Comparison of ENCODE assay signal across 15 mouse cellular contexts in genomic region chr1:135475571-135475895, GRCm38 (mm10). TPM values are rescaled to one million over a fixed set of nuclear protein-coding genes. Genes with fewer than 3 reads are reported as not detected.
DNase-seq lines count a peak whose midpoint lies in the region; ATAC-seq and TF ChIP-seq lines count a peak whose summit lies in the region.
"Had no signal": no experiment of that assay in that cellular context is flagged by ENCODE, and none has a peak within 500 bp of the region (broad histone marks: within the 10 kb centered on the region; RNA-seq: fewer than 3 reads in every experiment).

No protein-coding gene starts in this region.

- TF ChIP-seq CTCF in stomach, postnatal 0 days (IDR thresholded peaks at IDR 0.05; ENCODE audit: low read depth), result no peak

- H3K4me1 ChIP-seq in forebrain, embryonic 14.5 days (ENCODE audit: control insufficient read depth, insufficient read depth, low read length), result no peaks in the 10 kb centered on the region
- 0 out of 2 replicates have a peak, but pooled peaks cover 4% of the 10 kb centered on the region for H3K4me1 ChIP-seq in forebrain, embryonic 11.5 days (replicated peaks; ENCODE audit: control insufficient read depth, insufficient read depth, low read length)
- H3K4me1 ChIP-seq in kidney, embryonic 16.5 days (ENCODE audit: insufficient read depth, low read length), result peaks cover 33% of the 10 kb centered on the region
- H3K4me1 ChIP-seq in stomach, embryonic 15.5 days, result peaks cover 8% of the 10 kb centered on the region; the same call in 1 of the 2 replicates
- no peaks in the 10 kb centered on the region for H3K4me1 ChIP-seq in stomach, postnatal 0 days (replicated peaks; ENCODE audit: control insufficient read depth, insufficient read depth)

- H3K36me3 ChIP-seq in forebrain, embryonic 14.5 days (ENCODE audit: control insufficient read depth, insufficient read depth, low read length), result peaks cover 24% of the 10 kb centered on the region
- H3K36me3 ChIP-seq in forebrain, embryonic 11.5 days (ENCODE audit: control insufficient read depth, insufficient read depth, low read length), result 0 out of 2 replicates have a peak, but pooled peaks cover 3% of the 10 kb centered on the region
- H3K36me3 ChIP-seq in kidney, embryonic 16.5 days (ENCODE audit: insufficient read depth, low read length), result peaks cover 13% of the 10 kb centered on the region
- H3K36me3 ChIP-seq in stomach, embryonic 15.5 days, result peaks cover 9% of the 10 kb centered on the region; the same call in 1 of the 2 replicates
- no peaks in the 10 kb centered on the region; the same call in 1 of the 2 replicates for H3K36me3 ChIP-seq in stomach, postnatal 0 days (ENCODE audit: control insufficient read depth, insufficient read depth, low read length)

- H3K27ac ChIP-seq in forebrain, embryonic 14.5 days (ENCODE audit: low read depth, low read length), result peak overlapping the region; percentile 33; the same call in 1 of the 2 replicates
- no peak overlapping the region for H3K27ac ChIP-seq in forebrain, embryonic 11.5 days (ENCODE audit: low read depth, low read length)
- H3K27ac ChIP-seq in kidney, embryonic 16.5 days (ENCODE audit: low read length), result peak overlapping the region; percentile 74
- peak overlapping the region; percentile 46 for H3K27ac ChIP-seq in stomach, embryonic 15.5 days
- no peak overlapping the region for H3K27ac ChIP-seq in stomach, postnatal 0 days (replicated peaks)
- H3K27ac ChIP-seq: heart, embryonic 15.5 days; left cerebral cortex, adult 2 months had no signal

- H3K27me3 ChIP-seq in forebrain, embryonic 14.5 days (replicated peaks; ENCODE audit: control insufficient read depth, insufficient read depth, low read length), result no peaks in the 10 kb centered on the region
- H3K27me3 ChIP-seq in forebrain, embryonic 11.5 days (ENCODE audit: control insufficient read depth, insufficient read depth, low read length), result no peaks in the 10 kb centered on the region
- H3K27me3 ChIP-seq in kidney, embryonic 16.5 days (ENCODE audit: insufficient read depth, low read length), result no peaks in the 10 kb centered on the region
- no peaks in the 10 kb centered on the region for H3K27me3 ChIP-seq in stomach, embryonic 15.5 days (replicated peaks)
- no peaks in the 10 kb centered on the region for H3K27me3 ChIP-seq in stomach, postnatal 0 days (ENCODE audit: control insufficient read depth, insufficient read depth, low read length)
- H3K27me3 ChIP-seq: heart, embryonic 15.5 days had no signal

- H3K9ac ChIP-seq in forebrain, embryonic 14.5 days (ENCODE audit: low read length), result no peak overlapping the region
- no peak overlapping the region for H3K9ac ChIP-seq in forebrain, embryonic 11.5 days (ENCODE audit: low read length)
- H3K9ac ChIP-seq in kidney, embryonic 16.5 days (replicated peaks; ENCODE audit: low read length), result no peak overlapping the region
- no peak overlapping the region for H3K9ac ChIP-seq in stomach, embryonic 15.5 days
- H3K9ac ChIP-seq in stomach, postnatal 0 days (ENCODE audit: low read length), result no peak overlapping the region
- H3K9ac ChIP-seq: heart, embryonic 15.5 days had no signal

- no peak overlapping the region for H3K4me3 ChIP-seq in forebrain, embryonic 14.5 days (ENCODE audit: low read depth, low read length)
- no peak overlapping the region for H3K4me3 ChIP-seq in forebrain, embryonic 11.5 days (ENCODE audit: low read depth, low read length)
- no peak overlapping the region for H3K4me3 ChIP-seq in kidney, embryonic 16.5 days (ENCODE audit: low read length)
- no peak overlapping the region for H3K4me3 ChIP-seq in stomach, embryonic 15.5 days (replicated peaks)
- H3K4me3 ChIP-seq in stomach, postnatal 0 days (ENCODE audit: low read depth, low read length), result no peak overlapping the region
- H3K4me3 ChIP-seq: heart, embryonic 15.5 days; left cerebral cortex, adult 2 months had no signal

- no peaks in the 10 kb centered on the region for H3K9me3 ChIP-seq in forebrain, embryonic 14.5 days (replicated peaks; ENCODE audit: control insufficient read depth, low read length)
- no peaks in the 10 kb centered on the region for H3K9me3 ChIP-seq in forebrain, embryonic 11.5 days (ENCODE audit: control insufficient read depth, low read length)
- no peaks in the 10 kb centered on the region for H3K9me3 ChIP-seq in kidney, embryonic 16.5 days (ENCODE audit: low read length)
- no peaks in the 10 kb centered on the region for H3K9me3 ChIP-seq in stomach, embryonic 15.5 days
- H3K9me3 ChIP-seq in stomach, postnatal 0 days (ENCODE audit: control insufficient read depth, low read length), result no peaks in the 10 kb centered on the region
- H3K9me3 ChIP-seq: heart, embryonic 15.5 days had no signal

- intact Hi-C loops in left cerebral cortex, postnatal 10 days (cut with DNase I), result no loop called here

- no peak overlapping the region for H3K4me2 ChIP-seq in forebrain, embryonic 14.5 days (ENCODE audit: low read length)
- no peak overlapping the region for H3K4me2 ChIP-seq in forebrain, embryonic 11.5 days (ENCODE audit: low read depth, low read length, severe bottlenecking)
- no peak overlapping the region for H3K4me2 ChIP-seq in kidney, embryonic 16.5 days (replicated peaks; ENCODE audit: low read depth, low read length)
- no peak overlapping the region for H3K4me2 ChIP-seq in stomach, embryonic 15.5 days
- no peak overlapping the region for H3K4me2 ChIP-seq in stomach, postnatal 0 days (replicated peaks; ENCODE audit: low read depth)
- H3K4me2 ChIP-seq: heart, embryonic 15.5 days had no signal

- no peak for ATAC-seq in forebrain, embryonic 14.5 days
- no peak for ATAC-seq in forebrain, embryonic 11.5 days (replicated peaks; ENCODE audit: low FRiP score)
- peak; percentile 47; the same call in 1 of the 2 replicates for ATAC-seq in kidney, embryonic 16.5 days (ENCODE audit: low FRiP score, low TSS enrichment)
- ATAC-seq in stomach, embryonic 15.5 days (ENCODE audit: insufficient read depth, low FRiP score, low read depth), result no peak
- ATAC-seq in stomach, postnatal 0 days (ENCODE audit: low FRiP score, low TSS enrichment), result no peak

- no peak for DNase-seq in forebrain, embryonic 14.5 days (ENCODE audit: low spot score)
- no peak for DNase-seq in forebrain, embryonic 11.5 days (ENCODE audit: low spot score)
- DNase-seq in kidney, postnatal 14 days, result no peak
- no peak for DNase-seq in stomach, postnatal 0 days (ENCODE audit: low spot score)
- no peak for DNase-seq in left cerebral cortex, postnatal 10 days (ENCODE audit: extremely low spot score in 1 of 2, low spot score in 2 of 2)
- DNase-seq in cerebellum, postnatal 25 days, result no peak
- DNase-seq: cerebellum, adult 2 months; gastrocnemius, postnatal 14 days; liver; retina, postnatal 1 day; thymus, postnatal 25 days had no signal

- WGBS in forebrain, embryonic 14.5 days, result 88% methylated on average over 7 of the region's 7 CpGs
- WGBS in forebrain, embryonic 11.5 days, result 91% methylated on average over 7 of the region's 7 CpGs
- WGBS in kidney, embryonic 16.5 days, result 74% methylated on average over 7 of the region's 7 CpGs
- 91% methylated on average over 7 of the region's 7 CpGs for WGBS in stomach, embryonic 15.5 days
- 79% methylated on average over 7 of the region's 7 CpGs for WGBS in stomach, postnatal 0 days

- no peak for TF ChIP-seq EP300 in stomach, postnatal 0 days (optimal IDR thresholded peaks at IDR 0.05)

RNA-seq across cellular contexts. Expression of gene Ipo9, which starts 45.2 kb away (rescaled TPM):
- polyA plus RNA-seq in forebrain, embryonic 14.5 days (2014; fragmentation: Nextera tagmentation; extraction: Ambion mirVana), result 114 and 135 TPM in 2 replicates
- polyA plus RNA-seq in forebrain, embryonic 11.5 days (2014; fragmentation: Nextera tagmentation; extraction: Ambion mirVana), result 200 and 204 TPM in 2 replicates
- polyA plus RNA-seq in kidney, embryonic 16.5 days (2015; fragmentation: Nextera tagmentation; extraction: Ambion mirVana), result 130 and 139 TPM in 2 replicates
- polyA plus RNA-seq in stomach, embryonic 15.5 days (2015; fragmentation: Nextera tagmentation; extraction: Ambion mirVana), result 88.7 and 96.5 TPM in 2 replicates
- 23.5 and 24.7 TPM in 2 replicates for polyA plus RNA-seq in stomach, postnatal 0 days (2015; fragmentation: Nextera tagmentation; extraction: Ambion mirVana)
- 100 to 1,000 TPM; 170 TPM for total RNA-seq in left cerebral cortex, postnatal 10 days (2021)

Comparison
In these comparisons a context has a peak if more than half of its experiments do, and no peak if none do; other contexts are left out.
1. H3K27ac ChIP-seq: peak in forebrain, embryonic 14.5 days (single experiment), kidney, embryonic 16.5 days (single experiment) and stomach, embryonic 15.5 days (single experiment); none in forebrain, embryonic 11.5 days (single experiment) and stomach, postnatal 0 days (single experiment).